Mouse (Mus musculus): ENCODE results near the gene 1700012A03Rik.

The 1700012A03Rik gene

DNA sequence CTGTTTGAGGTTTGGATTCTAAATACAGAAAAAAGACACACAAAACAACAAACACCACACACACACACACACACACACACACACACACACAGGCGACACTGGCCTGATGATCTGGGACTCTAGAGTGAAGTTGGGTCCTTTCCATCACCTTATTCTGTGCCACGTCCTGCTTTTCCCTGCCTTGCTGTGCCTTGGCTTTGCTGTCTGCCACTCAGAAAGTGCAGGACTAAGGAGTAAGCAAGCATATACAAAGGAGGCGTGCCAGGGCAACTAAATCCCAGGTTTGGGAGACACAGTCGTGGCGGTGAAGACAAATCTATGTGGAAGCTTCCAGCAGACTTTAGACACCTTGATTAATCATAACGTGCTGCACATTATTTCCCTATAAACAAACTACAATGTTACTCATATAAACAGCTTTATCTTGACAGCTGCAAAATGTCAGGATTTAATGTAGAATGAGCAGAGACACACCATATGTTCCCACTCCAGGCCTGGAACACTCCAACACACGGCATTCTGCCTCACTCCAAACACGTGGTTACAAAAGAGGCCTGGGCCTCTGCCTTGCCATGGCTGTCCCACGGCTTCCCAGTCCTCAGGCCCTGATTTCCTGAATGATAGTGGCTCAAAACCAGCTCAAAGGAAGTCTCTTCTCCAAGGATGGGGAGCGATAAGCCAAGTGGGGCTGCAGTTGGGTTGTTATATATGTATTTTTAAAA lies 15.9 kb downstream of the 1700012A03Rik start:
- in situ Hi-C loops (cut with MboI; ENCODE audit: unreplicated experiment in 2 of 2) = no loop called here

DNA sequence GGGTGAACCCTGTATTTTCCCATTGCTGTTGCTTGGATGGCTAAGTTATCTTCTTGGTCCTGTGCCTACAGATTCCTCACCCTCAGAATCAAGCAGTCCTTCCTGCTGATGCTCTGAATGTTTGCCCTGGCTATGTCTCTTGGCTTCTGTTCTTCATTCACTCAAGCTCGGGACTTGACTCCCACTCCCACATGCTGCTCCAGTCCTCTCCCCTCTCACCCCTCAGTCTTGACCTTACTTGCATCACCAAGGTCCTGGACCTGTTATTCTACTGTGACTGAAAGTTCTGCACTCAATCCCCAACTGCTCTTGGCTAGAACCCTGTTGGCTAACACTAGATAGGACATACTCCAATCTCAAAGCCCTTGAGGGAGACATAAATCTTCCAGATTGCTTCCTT lies 22.1 kb downstream of the 1700012A03Rik start:
- in situ Hi-C loops (cut with MboI; ENCODE audit: unreplicated experiment in 2 of 2) = no loop called here

DNA sequence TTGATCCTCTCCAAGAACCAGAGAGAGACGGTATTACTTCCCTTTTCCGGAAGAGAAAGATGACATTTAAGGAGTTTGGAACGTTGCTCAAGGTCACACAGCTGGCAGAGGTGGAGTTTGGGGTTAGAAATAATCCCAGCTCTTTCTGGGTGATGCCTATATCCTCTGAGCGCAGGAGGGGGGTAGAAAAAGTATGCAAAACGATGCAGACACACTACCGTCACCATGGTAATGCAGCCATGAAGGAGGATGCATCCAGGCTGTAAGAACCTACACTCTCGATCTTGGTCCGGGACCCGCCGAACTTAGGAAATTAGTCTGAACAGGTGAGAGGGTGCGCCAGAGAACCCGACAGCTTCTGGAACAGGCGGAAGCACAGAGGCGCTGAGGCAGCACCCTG lies 43.3 kb downstream of the 1700012A03Rik start:
- in situ Hi-C loops (cut with MboI; ENCODE audit: unreplicated experiment in 2 of 2) = no loop called here

DNA sequence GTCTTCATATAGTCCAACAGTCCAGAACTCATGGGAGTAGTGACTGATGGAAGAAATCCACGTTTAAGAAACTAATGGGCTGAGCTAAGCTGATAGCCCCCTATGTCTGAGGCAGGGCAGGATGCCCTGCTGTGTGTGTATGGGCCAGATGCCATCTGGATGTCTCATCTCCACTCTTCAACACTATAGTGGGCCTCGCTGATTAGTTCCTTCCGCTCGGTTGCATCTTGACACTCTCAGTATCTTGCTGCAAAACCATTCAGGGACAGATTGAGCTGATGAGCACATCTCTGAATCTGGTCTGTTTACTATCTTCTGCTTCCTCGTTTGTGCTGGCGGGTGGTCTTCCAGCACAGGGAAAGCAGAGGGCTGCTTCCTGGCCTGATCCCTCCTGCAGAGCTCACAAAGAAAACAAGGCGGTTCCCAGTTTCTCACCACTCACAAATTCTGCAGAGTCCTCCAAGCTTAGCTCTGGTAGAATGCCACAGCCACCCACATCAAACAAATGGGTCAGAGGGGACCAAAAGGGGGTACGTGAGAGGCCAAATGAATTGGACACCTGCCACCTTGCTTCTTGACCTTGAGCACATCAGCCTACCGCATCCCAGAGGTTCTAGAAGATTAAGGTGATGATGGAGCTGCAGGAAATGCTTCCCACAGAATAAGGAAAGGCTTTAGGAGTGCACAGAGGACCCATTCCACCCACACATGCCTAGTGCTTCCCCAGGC lies 55.7 kb downstream of the 1700012A03Rik start:
- in situ Hi-C loops (cut with MboI; ENCODE audit: unreplicated experiment in 2 of 2) = no loop called here
